Mouse (Mus musculus) lung, postnatal 0 days (tissue): ENCODE measurements around the gene Camkmt.

Experiments
- CTCF ChIP-seq: IDR thresholded peaks from 2 replicates; pipeline ENCODE4 v1.5.1; 2016; ENCODE audit warnings: antibody characterized with exemption, mild to moderate bottlenecking
- EP300 ChIP-seq: IDR thresholded peaks from 2 replicates; pipeline ENCODE4 v1.6.1; 2016; ENCODE audit warnings: antibody characterized with exemption, mild to moderate bottlenecking, control low read depth

DNA sequence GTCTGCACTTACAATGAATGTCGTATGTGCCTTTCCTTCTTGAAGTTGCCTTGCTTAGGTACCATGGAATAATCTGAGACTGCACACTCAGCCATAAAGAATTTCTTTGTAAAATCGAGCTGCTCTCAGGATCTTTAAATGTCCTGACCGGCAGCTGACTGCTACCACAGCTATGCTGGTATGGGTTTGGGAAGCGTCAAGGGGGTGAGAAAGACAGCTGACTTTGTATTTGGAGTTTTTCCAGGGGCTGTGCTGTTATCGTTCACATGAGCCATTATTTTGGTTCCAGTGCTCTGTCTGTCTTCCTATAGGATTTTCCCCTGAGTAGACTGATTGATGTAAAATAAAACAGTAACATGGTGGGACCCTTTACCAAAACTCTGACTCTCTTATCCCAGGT is 158.6 kb downstream of the Camkmt start:
- no peak for TF ChIP-seq CTCF
- TF ChIP-seq EP300: no peak
